Mouse (Mus musculus): ENCODE measurements around the gene Steap4.
"Not testable (repeated sequence)": the region's sequence is repeated elsewhere in the genome, so short reads cannot be mapped to it uniquely, and the experiment has no call there.

Gene Steap4

GRCm38 (mm10) chr5:7988415-7988814, 28.2 kb downstream of the Steap4 start:
- CTCF ChIA-PET, result no interaction called here

DNA sequence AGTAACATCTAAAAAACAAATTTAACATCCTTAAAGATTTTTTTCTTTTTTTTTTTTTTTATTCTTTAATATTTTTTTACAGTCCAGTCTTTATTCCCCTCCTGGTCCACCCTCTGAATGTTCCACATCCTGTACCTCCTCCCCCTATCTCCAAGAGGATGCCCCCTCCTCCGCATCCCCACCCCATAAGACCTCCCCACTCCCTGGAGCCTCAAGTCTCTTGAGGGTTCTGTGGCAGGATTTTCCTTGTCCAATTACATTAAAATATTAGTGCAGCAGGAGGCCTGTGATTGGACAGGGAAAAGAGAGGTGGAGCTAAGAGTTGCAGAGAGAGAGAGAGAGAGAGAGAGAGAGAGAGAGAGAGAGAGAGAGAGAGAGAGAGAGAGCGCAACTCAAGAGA, 31.4 kb downstream of the Steap4 start:
- CTCF ChIA-PET, result not testable (repeated sequence)

- CTCF ChIA-PET, result no interaction called here
These were observed 33.5 kb downstream of the Steap4 start for GRCm38 (mm10) chr5:7993766-7994165.

DNA sequence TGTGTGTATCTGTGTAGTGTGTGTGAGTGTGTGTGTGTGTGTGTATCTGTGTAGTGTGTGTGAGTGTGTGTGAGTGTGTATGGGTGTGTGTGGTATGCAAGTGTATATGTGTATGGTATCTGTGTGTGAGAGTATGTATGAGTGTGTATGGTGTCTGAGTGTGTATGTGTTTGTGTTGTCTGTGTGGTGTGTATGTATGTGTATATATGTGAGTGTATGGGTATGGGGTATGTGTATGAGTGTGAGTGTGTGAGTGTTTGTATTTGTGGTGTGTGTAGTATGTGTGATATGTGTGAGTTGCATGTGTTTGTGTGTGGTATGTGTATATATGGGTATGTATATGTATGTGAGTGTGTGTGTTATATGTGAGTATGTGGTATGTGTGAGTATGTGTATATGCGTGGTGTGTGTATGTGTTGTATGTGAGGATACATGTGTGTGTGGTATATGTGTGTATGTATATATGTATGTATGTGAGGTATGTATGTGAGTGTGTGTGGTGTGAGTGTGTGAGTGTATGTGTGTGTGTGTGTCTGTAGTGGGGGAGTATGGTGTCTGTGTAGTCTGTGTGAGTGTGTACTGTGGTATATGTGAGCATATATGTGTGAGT, 35.1 kb downstream of the Steap4 start:
- CTCF ChIA-PET, result no interaction called here

- CTCF ChIA-PET, result interaction anchor here (0.5 to 0.6 kb wide), 2 partner anchors 300 to 366 kb away, joined by 3 to 9 read pairs; no protein-coding TSS in a partner anchor
These were observed 36.3 kb downstream of the Steap4 start for GRCm38 (mm10) chr5:7996401-7997044.

GRCm38 (mm10) chr5:7997086-7997485, 36.8 kb downstream of the Steap4 start:
- CTCF ChIA-PET, result interaction anchor here (0.5 to 0.6 kb wide), 2 partner anchors 300 to 365 kb away, joined by 3 to 9 read pairs; no protein-coding TSS in a partner anchor

GRCm38 (mm10) chr5:8000466-8000865, 40.2 kb downstream of the Steap4 start:
- CTCF ChIA-PET, result no interaction called here

DNA sequence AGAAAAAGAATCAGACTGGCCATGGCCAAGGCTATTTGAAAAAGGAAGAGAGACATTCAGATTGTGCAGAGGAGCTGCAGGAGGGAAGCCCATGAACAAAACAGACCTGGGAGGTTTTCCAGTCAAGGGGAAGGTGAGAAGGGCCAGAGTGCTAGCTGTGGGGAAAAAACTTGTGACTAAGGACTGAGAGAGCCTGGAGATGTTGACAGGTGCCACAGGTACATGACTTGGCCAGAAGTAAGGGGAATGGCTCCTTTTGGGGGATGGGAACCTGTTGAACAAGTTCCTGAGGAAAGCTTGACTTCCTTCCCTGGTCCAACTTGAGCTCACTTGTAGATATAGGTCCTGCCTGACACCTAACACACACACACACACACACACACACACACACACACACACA, 42.6 kb downstream of the Steap4 start:
- CTCF ChIA-PET, result no interaction called here

DNA sequence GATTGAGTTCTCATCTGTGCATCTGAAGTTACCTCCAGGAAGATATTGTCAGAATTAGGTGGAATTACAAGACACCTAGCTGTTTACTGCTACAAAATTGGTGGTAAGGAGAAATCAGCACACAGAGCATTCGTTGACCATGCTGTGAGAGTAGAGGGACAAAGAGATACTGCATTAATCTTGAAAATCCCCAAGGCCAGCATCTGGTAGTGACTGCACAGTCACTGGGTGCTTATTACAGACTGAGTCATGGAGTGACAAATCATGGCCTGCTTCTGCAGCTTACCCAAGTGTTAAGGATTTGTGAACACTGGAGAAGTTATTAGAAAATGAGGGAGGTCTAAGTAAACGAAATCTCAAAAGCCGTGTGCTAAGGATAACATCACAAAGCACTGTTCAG, 53.0 kb downstream of the Steap4 start:
- CTCF ChIA-PET, result no interaction called here

Data from spleen, embryonic (tissue).